Mouse (Mus musculus) lung, adult 10 weeks (tissue): ENCODE measurements around the gene Otud1. TPM values are rescaled to one million over a fixed set of nuclear protein-coding genes. Genes with fewer than 3 reads are reported as not detected.

Experiments used
- polyA plus RNA-seq: library from polyadenylated mRNA; stranded (reverse); fragments of 350-450 nt; fragmentation: Illumina TruSeq; extraction: RNeasy Lipid Tissue Mini Kit (QIAGEN cat#74804); gene quantifications from one replicate; pipeline ENCODE4 v1.2.3, GENCODE M21; 2014; ENCODE audit warnings: low read depth, low replicate concordance; ENCODE audit not compliant: insufficient read depth

Gene Otud1
- 16.6 TPM for polyA plus RNA-seq

DNA sequence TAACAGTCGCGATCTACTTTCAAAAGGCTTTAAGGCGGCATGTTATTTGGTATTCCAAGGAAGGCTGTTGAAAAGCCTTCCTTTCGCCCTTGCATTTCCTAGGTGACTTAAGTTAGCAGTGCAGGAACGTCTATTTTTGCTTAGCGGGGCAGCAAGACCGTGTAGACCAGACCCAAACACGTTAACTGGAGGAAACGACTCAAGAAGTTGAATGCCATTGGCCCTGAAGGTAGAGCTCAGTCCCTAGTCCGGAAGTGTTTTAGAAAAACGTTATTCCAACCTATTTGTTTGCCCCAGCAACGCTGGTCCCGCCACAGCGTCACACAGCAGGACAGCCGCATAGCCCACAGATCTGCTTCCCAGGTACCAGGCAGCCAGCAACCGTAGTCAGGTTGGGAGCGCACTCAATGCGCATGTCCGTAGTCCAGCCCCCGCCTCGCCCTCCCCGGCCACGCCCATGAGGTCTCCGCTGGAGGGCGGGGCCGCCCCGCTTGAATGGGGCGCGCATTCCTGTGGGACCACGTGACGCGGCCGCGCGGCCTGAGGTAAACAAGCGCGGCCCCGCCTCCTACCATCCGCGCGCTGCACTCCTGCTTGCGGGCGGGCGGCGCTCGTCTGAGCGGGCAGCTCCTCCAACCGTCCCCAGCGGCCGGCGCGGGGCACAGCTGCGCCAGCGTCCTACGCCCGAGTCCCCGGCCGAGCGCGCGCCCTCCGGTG lies at the start of gene Otud1:
Gene Otud1 (plus strand): TSS at position 595 of the 717 bp plus-strand sequence.

Other genes with a start within 250 kb of the Otud1 start
- not detected for gene Ptf1a, start 212.1 kb upstream of the Otud1 start, polyA plus RNA-seq
- gene 4921504E06Rik, start 103.8 kb upstream of the Otud1 start, polyA plus RNA-seq: not detected